Mouse (Mus musculus): ENCODE measurements around the gene Gm11567. TPM values are rescaled to one million over a fixed set of nuclear protein-coding genes. Genes with fewer than 3 reads are reported as not detected.
"Not testable (repeated sequence)": the region's sequence is repeated elsewhere in the genome, so short reads cannot be mapped to it uniquely, and the experiment has no call there.

The Gm11567 gene
- polyA plus RNA-seq (2015; fragmentation: Nextera tagmentation; extraction: Ambion mirVana) = not detected in 2 replicates

DNA sequence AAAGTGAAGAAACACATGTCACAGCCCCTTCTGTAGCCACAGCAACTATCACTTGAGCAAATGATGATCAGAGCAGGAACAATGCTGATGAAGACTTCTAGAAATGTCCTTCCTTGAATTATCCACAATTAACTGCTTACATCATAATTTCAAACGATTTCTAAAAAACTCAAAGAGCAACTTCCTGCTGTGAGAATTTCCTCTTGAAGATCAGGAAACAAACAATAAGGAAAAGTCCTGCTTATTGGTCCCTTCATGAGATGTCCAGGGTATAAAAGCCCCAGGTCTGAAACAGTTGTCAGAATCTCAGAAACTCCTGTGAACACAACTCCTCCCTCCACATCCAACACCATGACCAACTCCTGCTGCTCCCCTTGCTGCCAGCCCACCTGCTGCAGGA, at the start of gene Gm11567:
Gm11567 (plus strand) TSS at position 301 of the 400 bp plus-strand sequence.
- H3K4me3 ChIP-seq (ENCODE audit: low read depth, low read length); H3K4me2 ChIP-seq (replicated peaks; ENCODE audit: low read depth, low read length); H3K27ac ChIP-seq (ENCODE audit: low read length); H3K36me3 ChIP-seq (ENCODE audit: insufficient read depth, low read length); H3K9me3 ChIP-seq (ENCODE audit: low read length); DNase-seq (ENCODE audit: low spot score); H3K9ac ChIP-seq (replicated peaks; ENCODE audit: low read depth); ATAC-seq; H3K27me3 ChIP-seq (replicated peaks; ENCODE audit: insufficient read depth, low read length); H3K4me1 ChIP-seq (ENCODE audit: insufficient read depth, low read depth, low read length): not testable (repeated sequence)
- 29% methylated on average over 1 of the region's 1 CpGs for WGBS

DNA sequence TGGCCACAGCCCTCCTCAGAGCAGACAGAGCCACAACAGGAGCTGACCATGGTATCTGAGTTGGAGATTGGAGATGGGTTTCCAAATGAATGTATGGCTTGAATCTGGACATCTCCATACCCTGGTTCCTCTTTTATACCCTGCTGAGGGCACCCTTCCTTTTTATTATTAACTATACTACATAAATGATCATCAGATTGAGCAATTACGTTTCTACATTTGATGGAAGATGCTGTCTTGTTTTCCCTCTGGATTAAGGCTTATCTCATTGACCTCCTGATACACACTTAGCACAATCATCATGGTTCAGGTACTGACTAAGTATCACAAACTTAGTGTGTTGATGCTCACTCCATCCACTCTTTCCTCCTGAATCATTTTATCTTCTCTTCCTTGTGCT, 41.0 kb upstream of the Gm11567 start, which contains the start of gene 2300003K06Rik:
2300003K06Rik (minus strand) TSS at position 101 of the 400 bp plus-strand sequence.
- TF ChIP-seq EP300 (IDR thresholded peaks at IDR 0.05) = no peak
- TF ChIP-seq CTCF (IDR thresholded peaks at IDR 0.05) = no peak
- Histone ChIP-seq H3K4me3 (ENCODE audit: low read depth, low read length) (no peak within 1 kb of the TSS), H3K4me1 (ENCODE audit: insufficient read depth, low read depth, low read length) (no peaks in the 10 kb centered on the region), H3K9ac (replicated peaks; ENCODE audit: low read depth) (no peak within 1 kb of the TSS), H3K27me3 (replicated peaks; ENCODE audit: insufficient read depth, low read length) (no peaks in the 10 kb centered on the region), H3K9me3 (ENCODE audit: low read length) (no peaks in the 10 kb centered on the region), H3K36me3 (ENCODE audit: insufficient read depth, low read length) (no peaks in the 10 kb centered on the region), H3K4me2 (replicated peaks; ENCODE audit: low read depth, low read length) (no peak within 1 kb of the TSS), H3K27ac (ENCODE audit: low read length) (no peak within 1 kb of the TSS)
- DNase-seq (ENCODE audit: low spot score) (no peak), ATAC-seq (no peak)
- 70% methylated on average over 1 of the region's 1 CpGs for WGBS

DNA sequence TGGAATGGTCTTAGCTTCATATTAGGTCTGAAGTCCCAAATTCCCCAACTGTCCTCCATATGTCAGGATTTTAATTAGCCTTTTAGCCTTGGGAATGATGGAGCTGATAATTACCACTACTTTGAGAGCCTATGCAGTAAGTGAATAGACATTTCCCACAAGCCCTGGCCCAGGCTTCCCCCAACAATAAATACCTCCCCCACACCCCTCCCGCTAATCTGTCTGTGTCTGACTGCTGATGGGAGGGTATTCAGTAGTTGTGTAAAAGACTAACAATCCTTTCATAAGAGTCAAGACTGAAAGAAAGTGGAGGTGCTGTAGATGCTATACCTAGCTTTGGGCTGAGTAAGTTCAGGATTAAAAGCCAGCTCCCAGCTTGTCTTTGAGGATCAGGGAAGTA, 36.8 kb upstream of the Gm11567 start:
- Histone ChIP-seq H3K4me1 (ENCODE audit: insufficient read depth, low read depth, low read length) (no peaks in the 10 kb centered on the region), H3K27me3 (replicated peaks; ENCODE audit: insufficient read depth, low read length) (no peaks in the 10 kb centered on the region), H3K9ac (replicated peaks; ENCODE audit: low read depth) (no peak overlapping the region), H3K4me2 (replicated peaks; ENCODE audit: low read depth, low read length) (no peak overlapping the region), H3K36me3 (ENCODE audit: insufficient read depth, low read length) (no peaks in the 10 kb centered on the region), H3K9me3 (ENCODE audit: low read length) (no peaks in the 10 kb centered on the region), H3K27ac (ENCODE audit: low read length) (no peak overlapping the region), H3K4me3 (ENCODE audit: low read depth, low read length) (no peak overlapping the region)
- TF ChIP-seq EP300 (IDR thresholded peaks at IDR 0.05) (no peak), CTCF (IDR thresholded peaks at IDR 0.05) (no peak)
- no peak for ATAC-seq
- WGBS = 82% methylated on average over 1 of the region's 1 CpGs
- no peak for DNase-seq (ENCODE audit: low spot score)

DNA sequence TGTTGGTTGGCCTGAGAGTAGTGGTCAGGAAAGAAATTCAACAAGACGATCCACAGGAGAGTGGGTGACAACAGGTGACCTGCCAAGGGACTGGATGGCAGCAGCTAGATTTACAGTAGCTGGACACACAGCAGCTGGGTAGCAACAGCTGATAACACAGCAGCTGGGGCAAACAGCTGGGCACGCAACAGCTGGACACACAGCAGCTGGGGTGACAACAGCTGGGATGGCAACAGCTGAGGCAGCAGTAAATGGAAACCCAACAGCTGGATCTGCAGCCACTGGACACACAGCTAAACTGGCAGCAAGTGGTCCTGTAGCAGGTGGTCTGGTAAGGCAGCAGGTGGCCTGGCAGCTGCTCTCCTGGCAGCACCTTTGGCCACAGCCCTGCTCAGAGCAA, 32.2 kb upstream of the Gm11567 start:
- no peak overlapping the region for H3K9ac ChIP-seq (replicated peaks; ENCODE audit: low read depth)

DNA sequence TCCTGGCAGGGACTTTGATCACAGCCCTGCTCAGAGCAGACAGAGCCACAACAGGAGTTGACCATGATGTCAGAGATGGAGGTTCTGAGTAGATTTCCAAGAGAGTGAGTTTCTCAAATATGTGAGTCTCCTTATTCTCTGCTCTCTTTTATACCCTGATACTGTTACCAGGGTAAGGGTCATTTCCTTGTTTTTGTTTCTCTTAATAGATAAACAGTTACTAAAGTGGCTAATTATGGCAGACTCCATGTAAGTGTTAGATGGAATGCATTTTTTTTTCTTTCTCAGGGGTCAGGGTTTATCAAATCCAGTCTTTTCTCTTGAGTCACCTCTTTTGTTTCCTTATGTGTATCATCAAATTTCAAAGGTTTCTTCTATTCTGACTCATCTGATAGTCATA, 27.5 kb upstream of the Gm11567 start, which contains the start of gene Krtap4-16:
Krtap4-16 (minus strand) TSS at position 101 of the 400 bp plus-strand sequence.
- ATAC-seq = no peak
- no peak within 1 kb of the TSS for H3K4me3 ChIP-seq (ENCODE audit: low read depth, low read length)

More for the DNA sequence above, 32.2 kb upstream of the Gm11567 start:
- ATAC-seq (no peak), DNase-seq (ENCODE audit: low spot score) (no peak)
- Histone ChIP-seq H3K9me3 (ENCODE audit: low read length) (no peaks in the 10 kb centered on the region), H3K27me3 (replicated peaks; ENCODE audit: insufficient read depth, low read length) (no peaks in the 10 kb centered on the region), H3K4me2 (replicated peaks; ENCODE audit: low read depth, low read length) (no peak overlapping the region), H3K27ac (ENCODE audit: low read length) (no peak overlapping the region), H3K4me3 (ENCODE audit: low read depth, low read length) (no peak overlapping the region), H3K36me3 (ENCODE audit: insufficient read depth, low read length) (no peaks in the 10 kb centered on the region), H3K4me1 (ENCODE audit: insufficient read depth, low read depth, low read length) (no peaks in the 10 kb centered on the region)
- 79% methylated on average over 2 of the region's 2 CpGs for WGBS
- no peak for TF ChIP-seq EP300 (IDR thresholded peaks at IDR 0.05)
- TF ChIP-seq CTCF (IDR thresholded peaks at IDR 0.05) = no peak

DNA sequence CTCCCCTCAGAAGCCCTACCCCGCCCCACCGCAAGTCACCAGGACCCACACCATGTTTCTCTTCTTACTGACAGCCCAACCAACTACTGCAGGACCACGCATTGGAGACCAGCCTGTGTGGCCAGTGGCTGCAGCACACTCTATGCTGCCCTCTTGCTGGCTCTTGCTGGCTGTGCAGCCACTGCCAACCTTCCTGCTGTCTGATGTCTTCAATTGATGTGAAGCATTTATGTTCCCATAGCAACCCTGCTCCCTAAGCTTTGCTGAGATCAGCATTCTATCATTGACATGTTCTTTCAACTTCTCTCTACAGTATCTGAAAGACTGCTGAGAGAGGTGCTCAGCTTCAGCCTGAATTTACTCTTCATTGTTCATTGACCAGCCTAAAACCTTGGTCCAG, 24.9 kb upstream of the Gm11567 start:
- no peak overlapping the region for H3K27ac ChIP-seq (ENCODE audit: low read length)
- no peak overlapping the region for H3K4me3 ChIP-seq (ENCODE audit: low read depth, low read length)
- no peaks in the 10 kb centered on the region for H3K36me3 ChIP-seq (ENCODE audit: insufficient read depth, low read length)
- H3K4me1 ChIP-seq (ENCODE audit: insufficient read depth, low read depth, low read length) = no peaks in the 10 kb centered on the region
- peak; percentile 61 for TF ChIP-seq CTCF (IDR thresholded peaks at IDR 0.05)
- no peak for TF ChIP-seq EP300 (IDR thresholded peaks at IDR 0.05)
- DNase-seq (ENCODE audit: low spot score) (peak; percentile 15), ATAC-seq (no peak)
- no peaks in the 10 kb centered on the region for H3K27me3 ChIP-seq (replicated peaks; ENCODE audit: insufficient read depth, low read length)
- no peaks in the 10 kb centered on the region for H3K9me3 ChIP-seq (ENCODE audit: low read length)
- 46% methylated on average over 3 of the region's 3 CpGs for WGBS
- H3K4me2 ChIP-seq (replicated peaks; ENCODE audit: low read depth, low read length) = no peak overlapping the region
- H3K9ac ChIP-seq (replicated peaks; ENCODE audit: low read depth) = no peak overlapping the region

More for the DNA sequence above, 27.5 kb upstream of the Gm11567 start, which contains the start of gene Krtap4-16:
- no peak within 1 kb of the TSS for H3K27ac ChIP-seq (ENCODE audit: low read length)
- TF ChIP-seq EP300 (IDR thresholded peaks at IDR 0.05) = no peak
- no peak for TF ChIP-seq CTCF (IDR thresholded peaks at IDR 0.05)
- no peaks in the 10 kb centered on the region for H3K4me1 ChIP-seq (ENCODE audit: insufficient read depth, low read depth, low read length)
- H3K27me3 ChIP-seq (replicated peaks; ENCODE audit: insufficient read depth, low read length) = no peaks in the 10 kb centered on the region
- no peak within 1 kb of the TSS for H3K4me2 ChIP-seq (replicated peaks; ENCODE audit: low read depth, low read length)
- H3K36me3 ChIP-seq (ENCODE audit: insufficient read depth, low read length) = no peaks in the 10 kb centered on the region
- no peaks in the 10 kb centered on the region for H3K9me3 ChIP-seq (ENCODE audit: low read length)
- no peak for DNase-seq (ENCODE audit: low spot score)
- no peak within 1 kb of the TSS for H3K9ac ChIP-seq (replicated peaks; ENCODE audit: low read depth)

DNA sequence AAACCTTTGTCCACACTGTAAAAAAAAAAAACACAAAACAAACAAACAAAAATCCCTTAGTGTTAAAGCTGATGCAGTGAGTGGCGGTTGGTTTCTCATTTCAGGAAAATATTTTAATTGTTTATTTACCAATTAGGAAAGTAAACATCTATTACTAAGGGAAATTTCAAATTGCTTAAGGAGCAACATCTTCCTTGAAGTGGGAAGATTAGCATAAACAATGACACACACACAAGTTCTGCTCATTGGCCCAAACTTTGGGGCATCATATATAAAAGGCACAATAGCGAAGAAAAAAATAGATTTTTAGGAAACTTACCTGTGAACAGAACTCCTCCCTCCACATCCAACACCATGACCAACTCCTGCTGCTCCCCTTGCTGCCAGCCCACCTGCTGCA, 21.4 kb upstream of the Gm11567 start, which contains the start of gene Gm11568:
Gm11568 (plus strand) TSS at position 301 of the 400 bp plus-strand sequence.
- WGBS = 73% methylated on average over 2 of the region's 2 CpGs
- Histone ChIP-seq H3K27ac (ENCODE audit: low read length) (no peak within 1 kb of the TSS), H3K9ac (replicated peaks; ENCODE audit: low read depth) (no peak within 1 kb of the TSS), H3K9me3 (ENCODE audit: low read length) (no peaks in the 10 kb centered on the region), H3K36me3 (ENCODE audit: insufficient read depth, low read length) (no peaks in the 10 kb centered on the region), H3K4me2 (replicated peaks; ENCODE audit: low read depth, low read length) (no peak within 1 kb of the TSS), H3K4me1 (ENCODE audit: insufficient read depth, low read depth, low read length) (no peaks in the 10 kb centered on the region), H3K4me3 (ENCODE audit: low read depth, low read length) (no peak within 1 kb of the TSS), H3K27me3 (replicated peaks; ENCODE audit: insufficient read depth, low read length) (no peaks in the 10 kb centered on the region)
- ATAC-seq (no peak), DNase-seq (ENCODE audit: low spot score) (no peak)
- TF ChIP-seq EP300 (IDR thresholded peaks at IDR 0.05) (no peak), CTCF (IDR thresholded peaks at IDR 0.05) (no peak)

Measured in lung, postnatal 0 days (tissue).